Mouse (Mus musculus): ENCODE results near the gene Nucb1. TPM values are rescaled to one million over a fixed set of nuclear protein-coding genes. Genes with fewer than 3 reads are reported as not detected.
"Not testable (repeated sequence)": the region's sequence is repeated elsewhere in the genome, so short reads cannot be mapped to it uniquely, and the experiment has no call there.

Gene Nucb1
- polyA plus RNA-seq, 1 experiment from 2014 or later = 734 TPM

- peak overlapping the region; percentile 12; the same call in 1 of the 2 replicates for H3K4me3 ChIP-seq (ENCODE audit: inconsistent target)
- no peak overlapping the region for H3K27ac ChIP-seq
- WGBS (ENCODE audit: missing documents) = 59% methylated on average over 6 of the region's 7 CpGs
- peaks cover 42% of the 10 kb centered on the region for H3K79me2 ChIP-seq (ENCODE audit: inconsistent target)
- H3K36me3 ChIP-seq (ENCODE audit: inconsistent target) = peaks cover 26% of the 10 kb centered on the region; the same call in 1 of the 2 replicates
Observed at GRCm38 (mm10) chr7:45467090-45467670, 43.0 kb downstream of the Nucb1 start.

- peaks cover 49% of the 10 kb centered on the region for H3K79me2 ChIP-seq (ENCODE audit: inconsistent target)
- peak within 1 kb of the TSS; percentile 95 for H3K27ac ChIP-seq
- peaks cover 32% of the 10 kb centered on the region; the same call in 1 of the 2 replicates for H3K36me3 ChIP-seq (ENCODE audit: inconsistent target)
- WGBS (ENCODE audit: missing documents) = under 1% methylated on average over 56 of the region's 58 CpGs
- H3K4me3 ChIP-seq (ENCODE audit: inconsistent target) = peak within 1 kb of the TSS; percentile 93
Observed at GRCm38 (mm10) chr7:45466283-45467089, 43.7 kb downstream of the Nucb1 start, which contains the start of gene Bax. Bax (minus strand) TSS chr7:45466898.

GRCm38 (mm10) chr7:45465549-45465948, 44.7 kb downstream of the Nucb1 start:
- H3K4me3 ChIP-seq (ENCODE audit: inconsistent target) = peak overlapping the region; percentile 93
- peaks cover 33% of the 10 kb centered on the region; the same call in 1 of the 2 replicates for H3K36me3 ChIP-seq (ENCODE audit: inconsistent target)
- peak overlapping the region; percentile 95 for H3K27ac ChIP-seq
- 97% methylated on average over 9 of the region's 9 CpGs for WGBS (ENCODE audit: missing documents)
- H3K79me2 ChIP-seq (ENCODE audit: inconsistent target) = peaks cover 55% of the 10 kb centered on the region

- Histone ChIP-seq H3K79me2 (ENCODE audit: inconsistent target) (peaks cover 59% of the 10 kb centered on the region), H3K4me3 (ENCODE audit: inconsistent target) (peak overlapping the region; percentile 93), H3K27ac (peak overlapping the region; percentile 95), H3K36me3 (ENCODE audit: inconsistent target) (peaks cover 33% of the 10 kb centered on the region; the same call in 1 of the 2 replicates)
- WGBS (ENCODE audit: missing documents) = 90% methylated on average over 12 of the region's 12 CpGs
Observed at GRCm38 (mm10) chr7:45465112-45465511, 45.1 kb downstream of the Nucb1 start.

GRCm38 (mm10) chr7:45463987-45464778, 46.0 kb downstream of the Nucb1 start:
- Histone ChIP-seq H3K36me3 (ENCODE audit: inconsistent target) (peaks cover 33% of the 10 kb centered on the region; the same call in 1 of the 2 replicates), H3K79me2 (ENCODE audit: inconsistent target) (peaks cover 65% of the 10 kb centered on the region), H3K4me3 (ENCODE audit: inconsistent target) (no peak overlapping the region; the same call in 1 of the 2 replicates), H3K27ac (0 out of 2 replicates have a peak overlapping the region, but pooled peaks have one; percentile 19)
- 97% methylated on average over 7 of the region's 7 CpGs for WGBS (ENCODE audit: missing documents)

GRCm38 (mm10) chr7:45462868-45463267, 47.3 kb downstream of the Nucb1 start:
- not testable (repeated sequence) for H3K27ac ChIP-seq; H3K4me3 ChIP-seq (ENCODE audit: inconsistent target)
- 68% methylated on average over 3 of the region's 4 CpGs for WGBS (ENCODE audit: missing documents)
- Histone ChIP-seq H3K36me3 (ENCODE audit: inconsistent target) (peaks cover 33% of the 10 kb centered on the region; the same call in 1 of the 2 replicates), H3K79me2 (ENCODE audit: inconsistent target) (peaks cover 78% of the 10 kb centered on the region)

GRCm38 (mm10) chr7:45462325-45462724, 47.9 kb downstream of the Nucb1 start:
- peaks cover 33% of the 10 kb centered on the region; the same call in 1 of the 2 replicates for H3K36me3 ChIP-seq (ENCODE audit: inconsistent target)
- peak overlapping the region; percentile 100; the same call in 1 of the 2 replicates for H3K27ac ChIP-seq
- WGBS (ENCODE audit: missing documents) = 96% methylated on average over 4 of the region's 4 CpGs
- peaks cover 83% of the 10 kb centered on the region for H3K79me2 ChIP-seq (ENCODE audit: inconsistent target)
- H3K4me3 ChIP-seq (ENCODE audit: inconsistent target) = no peak overlapping the region

- Histone ChIP-seq H3K36me3 (ENCODE audit: inconsistent target) (peaks cover 33% of the 10 kb centered on the region; the same call in 1 of the 2 replicates), H3K27ac (peak overlapping the region; percentile 100), H3K4me3 (ENCODE audit: inconsistent target) (no peak overlapping the region), H3K79me2 (ENCODE audit: inconsistent target) (peaks cover 83% of the 10 kb centered on the region)
- 95% methylated on average over 3 of the region's 4 CpGs for WGBS (ENCODE audit: missing documents)
Observed at GRCm38 (mm10) chr7:45461781-45462180, 48.4 kb downstream of the Nucb1 start.

- peak overlapping the region; percentile 100 for H3K27ac ChIP-seq
- 100% methylated on average over 1 of the region's 5 CpGs for WGBS (ENCODE audit: missing documents)
Observed at GRCm38 (mm10) chr7:45461326-45461725, 48.9 kb downstream of the Nucb1 start.

GRCm38 (mm10) chr7:45460860-45461314, 49.3 kb downstream of the Nucb1 start:
- Histone ChIP-seq H3K4me3 (ENCODE audit: inconsistent target) (peak overlapping the region; percentile 33; the same call in 1 of the 2 replicates), H3K36me3 (ENCODE audit: inconsistent target) (peaks cover 33% of the 10 kb centered on the region; the same call in 1 of the 2 replicates), H3K79me2 (ENCODE audit: inconsistent target) (peaks cover 78% of the 10 kb centered on the region), H3K27ac (peak overlapping the region; percentile 100)
- 0% methylated on average over 13 of the region's 13 CpGs for WGBS (ENCODE audit: missing documents)

More at GRCm38 (mm10) chr7:45461326-45461725, 48.9 kb downstream of the Nucb1 start:
- Histone ChIP-seq H3K36me3 (ENCODE audit: inconsistent target) (peaks cover 33% of the 10 kb centered on the region; the same call in 1 of the 2 replicates), H3K79me2 (ENCODE audit: inconsistent target) (peaks cover 82% of the 10 kb centered on the region), H3K4me3 (ENCODE audit: inconsistent target) (no peak overlapping the region)

- peaks cover 33% of the 10 kb centered on the region; the same call in 1 of the 2 replicates for H3K36me3 ChIP-seq (ENCODE audit: inconsistent target)
- H3K27ac ChIP-seq = peak overlapping the region; percentile 100
- peak overlapping the region; percentile 33 for H3K4me3 ChIP-seq (ENCODE audit: inconsistent target)
- WGBS (ENCODE audit: missing documents) = 36% methylated on average over 7 of the region's 7 CpGs
- H3K79me2 ChIP-seq (ENCODE audit: inconsistent target) = peaks cover 72% of the 10 kb centered on the region
Observed at GRCm38 (mm10) chr7:45460377-45460776, 49.8 kb downstream of the Nucb1 start.

- peak within 1 kb of the TSS; percentile 99 for H3K4me3 ChIP-seq (ENCODE audit: inconsistent target)
- H3K79me2 ChIP-seq (ENCODE audit: inconsistent target) = peaks cover 65% of the 10 kb centered on the region
- peaks cover 28% of the 10 kb centered on the region; the same call in 1 of the 2 replicates for H3K36me3 ChIP-seq (ENCODE audit: inconsistent target)
- 3% methylated on average over 20 of the region's 37 CpGs for WGBS (ENCODE audit: missing documents)
- H3K27ac ChIP-seq = peak within 1 kb of the TSS; percentile 100
Observed at GRCm38 (mm10) chr7:45459564-45460140, 50.6 kb downstream of the Nucb1 start, which contains the start of gene Ftl1. Ftl1 (minus strand) TSS chr7:45459884.

GRCm38 (mm10) chr7:45458748-45459563, 51.2 kb downstream of the Nucb1 start:
- Histone ChIP-seq H3K4me3 (ENCODE audit: inconsistent target) (peak overlapping the region; percentile 99), H3K27ac (peak overlapping the region; percentile 96), H3K36me3 (ENCODE audit: inconsistent target) (peaks cover 21% of the 10 kb centered on the region; the same call in 1 of the 2 replicates), H3K79me2 (ENCODE audit: inconsistent target) (peaks cover 58% of the 10 kb centered on the region)
- WGBS (ENCODE audit: missing documents) = 1% methylated on average over 41 of the region's 43 CpGs

All from macrophage (primary cell).